Mouse (Mus musculus): ENCODE data around the gene Ctnnd2.

GRCm38 (mm10) chr15:31051496-31051895 is 879.1 kb downstream of the Ctnnd2 start:
- TF ChIP-seq CTCF (IDR thresholded peaks at IDR 0.05; ENCODE audit: insufficient read depth, low read length) = no peak
- no peak for TF ChIP-seq POLR2A (IDR thresholded peaks at IDR 0.05; ENCODE audit: borderline replicate concordance, extremely low read depth, low read depth, low read length)

Measured in lung, adult 2 months (tissue).